Mouse (Mus musculus) megakaryocyte, embryonic 14.5 days (primary cell): ENCODE data around the gene Siva1.

Experiments used
- FLI1 ChIP-seq: IDR thresholded peaks from 2 replicates; pipeline ENCODE4 v1.6.1; 2012; ENCODE audit warnings: low read length, inconsistent platforms, mixed read lengths
- GATA1 ChIP-seq: IDR thresholded peaks from 3 replicates; pipeline ENCODE4 v1.6.1; 2012; ENCODE audit warnings: mixed read lengths, low read length, inconsistent platforms, borderline replicate concordance

GRCm38 (mm10) chr12:112639526-112639925 lies 5.0 kb upstream of the Siva1 start:
- TF ChIP-seq GATA1 (no peak), FLI1 (no peak)
